Mouse (Mus musculus): ENCODE results near the gene Bbip1.

DNA sequence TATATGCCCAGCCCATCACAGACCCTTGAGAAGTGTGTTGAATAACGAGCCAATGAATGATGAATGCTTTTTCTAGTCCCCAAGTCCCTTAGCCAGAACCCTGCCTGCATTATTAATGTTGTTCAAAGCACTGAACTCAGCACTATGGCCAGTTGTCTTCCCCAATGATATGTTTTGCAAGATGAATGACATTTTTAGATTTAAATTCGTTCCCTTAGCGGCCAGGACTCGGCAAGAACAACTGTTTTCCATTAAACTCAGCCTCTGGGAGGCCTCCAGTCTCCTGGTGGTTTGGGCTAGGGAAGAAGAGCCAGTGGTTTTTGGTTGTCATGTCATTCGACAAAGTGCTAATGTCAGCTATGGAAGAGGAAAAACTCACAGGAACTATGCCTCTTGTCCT is 62.6 kb downstream of the Bbip1 start:
- TF ChIP-seq CTCF (IDR thresholded peaks at IDR 0.05; ENCODE audit: low read depth, low read length) (no peak), GATA1 (IDR thresholded peaks at IDR 0.05; ENCODE audit: borderline replicate concordance, low read length) (no peak)

All from G1E (cell line).